Mouse (Mus musculus): ENCODE measurements around the gene Cep350.

Cep350 gene

GRCm38 (mm10) chr1:155808261-155808660, 164.8 kb downstream of the Cep350 start:
- DNase-seq (ENCODE audit: low spot score), result no peak

GRCm38 (mm10) chr1:155805607-155806006, 167.4 kb downstream of the Cep350 start:
- no peak for DNase-seq (ENCODE audit: low spot score)

- DNase-seq (ENCODE audit: low spot score), result no peak
Observed at GRCm38 (mm10) chr1:155801014-155801991, 171.8 kb downstream of the Cep350 start.

- no peak for DNase-seq (ENCODE audit: low spot score)
Observed at GRCm38 (mm10) chr1:155798000-155798399, 175.1 kb downstream of the Cep350 start.

GRCm38 (mm10) chr1:155797425-155797824, 175.6 kb downstream of the Cep350 start:
- DNase-seq (ENCODE audit: low spot score), result no peak

- DNase-seq (ENCODE audit: low spot score), result no peak
Observed at GRCm38 (mm10) chr1:155796757-155797405, 176.2 kb downstream of the Cep350 start.

- no peak for DNase-seq (ENCODE audit: low spot score)
Observed at GRCm38 (mm10) chr1:155795791-155796233, 177.2 kb downstream of the Cep350 start.

Data from spleen, adult 12 weeks (tissue).